Mouse (Mus musculus): ENCODE results near the gene Cited4. TPM values are rescaled to one million over a fixed set of nuclear protein-coding genes. Genes with fewer than 3 reads are reported as not detected.

Cited4 gene
- polyA plus RNA-seq (2014; fragmentation: Illumina TruSeq; extraction: RNeasy Lipid Tissue Mini Kit (QIAGEN cat#74804); ENCODE audit: low read depth, low replicate concordance): not detected

GRCm38 (mm10) chr4:120666358-120667024 is at the start of gene Cited4:
TSS of gene Cited4 (plus strand) at chr4:120666572.

Other genes starting within 250 kb of the Cited4 start
- not detected for gene Slfnl1, start 134.3 kb upstream of the Cited4 start, polyA plus RNA-seq (2014; fragmentation: Illumina TruSeq; extraction: RNeasy Lipid Tissue Mini Kit (QIAGEN cat#74804); ENCODE audit: low read depth, low replicate concordance)
- gene Ctps, start 96.3 kb upstream of the Cited4 start, polyA plus RNA-seq (2014; fragmentation: Illumina TruSeq; extraction: RNeasy Lipid Tissue Mini Kit (QIAGEN cat#74804); ENCODE audit: low read depth, low replicate concordance): 3.1 TPM
- not detected for gene Gm8439, start 77.8 kb upstream of the Cited4 start, polyA plus RNA-seq (2014; fragmentation: Illumina TruSeq; extraction: RNeasy Lipid Tissue Mini Kit (QIAGEN cat#74804); ENCODE audit: low read depth, low replicate concordance)
- gene Kcnq4, start 82.0 kb downstream of the Cited4 start, polyA plus RNA-seq (2014; fragmentation: Illumina TruSeq; extraction: RNeasy Lipid Tissue Mini Kit (QIAGEN cat#74804); ENCODE audit: low read depth, low replicate concordance): not detected
- 12.9 TPM for gene Nfyc, start 165.0 kb downstream of the Cited4 start, polyA plus RNA-seq (2014; fragmentation: Illumina TruSeq; extraction: RNeasy Lipid Tissue Mini Kit (QIAGEN cat#74804); ENCODE audit: low read depth, low replicate concordance)
- 0.37 TPM for gene Rims3, start 188.2 kb downstream of the Cited4 start, polyA plus RNA-seq (2014; fragmentation: Illumina TruSeq; extraction: RNeasy Lipid Tissue Mini Kit (QIAGEN cat#74804); ENCODE audit: low read depth, low replicate concordance)